Mouse (Mus musculus): Measurements from ENCODE around the gene Unc79. TPM values are rescaled to one million over a fixed set of nuclear protein-coding genes. Genes with fewer than 3 reads are reported as not detected.

Gene Unc79
- 4.8 and 4.9 TPM in 2 replicates for polyA plus RNA-seq (2016; fragmentation: Nextera tagmentation; extraction: Ambion mirVana)

- H3K4me3 ChIP-seq, result peak within 1 kb of the TSS; percentile 69
- no peaks in the 10 kb centered on the region for H3K36me3 ChIP-seq
- under 1% methylated on average over 48 of the region's 48 CpGs for WGBS
- peak; percentile 78 for ATAC-seq (ENCODE audit: low FRiP score, low read depth)
- peaks cover 13% of the 10 kb centered on the region for H3K4me1 ChIP-seq
- H3K9me3 ChIP-seq, result no peaks in the 10 kb centered on the region
- peak within 1 kb of the TSS; percentile 80 for H3K4me2 ChIP-seq (replicated peaks)
- peak within 1 kb of the TSS; percentile 97 for H3K27ac ChIP-seq (replicated peaks)
- peak within 1 kb of the TSS; percentile 74 for H3K9ac ChIP-seq (replicated peaks)
- peaks cover 13% of the 10 kb centered on the region for H3K27me3 ChIP-seq
These were observed at the start of gene Unc79 for GRCm38 (mm10) chr12:102948778-102949394. Unc79 (plus strand) TSS chr12:102948859.

DNA sequence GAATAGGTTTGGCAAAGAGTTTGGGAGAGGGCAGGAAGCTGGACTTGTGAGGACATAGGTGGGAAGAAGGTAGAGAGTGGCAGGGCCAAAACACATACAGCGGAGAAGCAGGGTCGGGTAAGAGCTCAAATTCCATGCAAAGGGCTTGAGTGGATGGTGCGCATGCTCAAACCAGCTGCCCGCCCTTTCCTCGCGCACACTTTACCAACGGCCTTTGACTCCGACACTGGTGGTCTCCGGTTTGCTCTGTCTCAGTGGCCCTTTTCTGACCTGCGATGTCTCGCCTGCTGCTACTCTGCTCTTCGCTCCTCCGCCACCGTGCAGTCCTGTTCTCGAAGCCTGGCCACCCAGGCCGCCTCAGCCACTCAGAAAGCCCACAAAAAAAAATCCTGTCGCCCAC, 49.6 kb upstream of the Unc79 start, which contains the start of gene Cox8c:
Cox8c (plus strand) TSS at position 226 of the 400 bp plus-strand sequence.
- Histone ChIP-seq H3K4me3 (no peak within 1 kb of the TSS), H3K9ac (replicated peaks) (no peak within 1 kb of the TSS), H3K4me1 (no peaks in the 10 kb centered on the region), H3K9me3 (0 out of 2 replicates have a peak, but pooled peaks cover 4% of the 10 kb centered on the region), H3K36me3 (no peaks in the 10 kb centered on the region), H3K4me2 (replicated peaks) (no peak within 1 kb of the TSS), H3K27me3 (no peaks in the 10 kb centered on the region), H3K27ac (replicated peaks) (no peak within 1 kb of the TSS)
- no peak for ATAC-seq (ENCODE audit: low FRiP score, low read depth)
- whole genome bisulfite sequencing, result 94% methylated on average over 17 of the region's 17 CpGs

DNA sequence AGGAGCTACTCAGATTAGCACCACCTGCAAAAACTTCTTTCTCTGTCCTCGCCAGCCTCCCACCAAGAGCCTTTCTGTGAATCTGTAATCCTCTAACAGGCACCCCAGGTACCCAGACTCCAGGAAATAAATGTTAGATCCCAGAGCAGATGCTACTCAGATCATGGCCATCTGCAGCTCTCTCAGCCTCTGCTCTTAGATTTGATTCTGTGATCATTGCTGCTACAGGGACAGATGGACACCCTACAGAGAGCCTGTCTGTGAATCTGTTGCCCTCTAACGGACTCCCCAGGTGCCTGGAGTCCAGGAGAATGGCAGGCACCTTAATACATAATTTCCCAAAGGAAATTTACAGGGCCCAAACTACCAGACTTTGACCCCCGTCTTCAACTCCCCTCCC, 40.5 kb upstream of the Unc79 start:
- no peak overlapping the region for H3K4me2 ChIP-seq (replicated peaks)
- H3K36me3 ChIP-seq, result no peaks in the 10 kb centered on the region
- H3K27me3 ChIP-seq, result no peaks in the 10 kb centered on the region
- ATAC-seq (ENCODE audit: low FRiP score, low read depth), result no peak
- no peak overlapping the region for H3K27ac ChIP-seq (replicated peaks)
- H3K4me3 ChIP-seq, result no peak overlapping the region
- no peak overlapping the region for H3K9ac ChIP-seq (replicated peaks)
- H3K4me1 ChIP-seq, result no peaks in the 10 kb centered on the region
- 32% methylated on average over 3 of the region's 3 CpGs for WGBS
- no peaks in the 10 kb centered on the region for H3K9me3 ChIP-seq

- 90% methylated on average over 2 of the region's 2 CpGs for WGBS
- H3K9me3 ChIP-seq, result no peaks in the 10 kb centered on the region
These were observed 32.6 kb upstream of the Unc79 start for GRCm38 (mm10) chr12:102916073-102916472.

GRCm38 (mm10) chr12:102929764-102930163, 18.9 kb upstream of the Unc79 start:
- H3K36me3 ChIP-seq, result no peaks in the 10 kb centered on the region
- H3K4me3 ChIP-seq, result no peak overlapping the region
- H3K27ac ChIP-seq (replicated peaks), result no peak overlapping the region
- no peak overlapping the region for H3K4me2 ChIP-seq (replicated peaks)
- H3K27me3 ChIP-seq, result no peaks in the 10 kb centered on the region
- 80% methylated on average over 4 of the region's 4 CpGs for WGBS
- H3K9ac ChIP-seq (replicated peaks), result no peak overlapping the region
- ATAC-seq (ENCODE audit: low FRiP score, low read depth), result no peak
- no peaks in the 10 kb centered on the region for H3K4me1 ChIP-seq
- no peaks in the 10 kb centered on the region for H3K9me3 ChIP-seq

More at GRCm38 (mm10) chr12:102916073-102916472, 32.6 kb upstream of the Unc79 start:
- H3K27me3 ChIP-seq, result no peaks in the 10 kb centered on the region
- no peak overlapping the region for H3K9ac ChIP-seq (replicated peaks)
- no peak overlapping the region for H3K27ac ChIP-seq (replicated peaks)
- no peak for ATAC-seq (ENCODE audit: low FRiP score, low read depth)
- H3K36me3 ChIP-seq, result no peaks in the 10 kb centered on the region
- H3K4me1 ChIP-seq, result no peaks in the 10 kb centered on the region
- H3K4me2 ChIP-seq (replicated peaks), result no peak overlapping the region
- no peak overlapping the region for H3K4me3 ChIP-seq

DNA sequence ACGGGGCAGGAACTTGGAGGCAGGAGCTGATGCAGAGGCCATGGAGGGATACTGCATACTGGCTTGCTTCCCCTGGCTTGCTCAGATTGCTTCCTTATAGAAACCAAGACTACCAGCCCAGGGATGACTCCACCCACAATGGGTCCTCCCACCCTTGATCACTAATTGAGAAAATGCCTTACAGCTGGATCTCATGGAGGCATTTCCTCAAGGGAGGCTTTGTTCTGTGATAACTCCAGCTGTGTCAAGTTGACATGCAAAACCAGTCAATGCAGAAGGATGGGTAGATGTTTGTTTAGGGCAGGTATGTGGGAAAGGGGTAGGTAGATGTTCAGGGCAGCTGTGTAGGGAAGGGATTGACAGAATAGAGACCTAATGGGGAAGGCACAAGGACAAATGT, 18.3 kb upstream of the Unc79 start:
- no peak overlapping the region for H3K27ac ChIP-seq (replicated peaks)
- ATAC-seq (ENCODE audit: low FRiP score, low read depth), result no peak
- no peaks in the 10 kb centered on the region for H3K4me1 ChIP-seq
- 73% methylated on average over 1 of the region's 1 CpGs for WGBS
- no peak overlapping the region for H3K4me3 ChIP-seq
- H3K27me3 ChIP-seq, result no peaks in the 10 kb centered on the region
- H3K9ac ChIP-seq (replicated peaks), result no peak overlapping the region
- no peaks in the 10 kb centered on the region for H3K9me3 ChIP-seq
- H3K4me2 ChIP-seq (replicated peaks), result no peak overlapping the region
- H3K36me3 ChIP-seq, result no peaks in the 10 kb centered on the region

- Histone ChIP-seq H3K9ac (replicated peaks) (no peak overlapping the region), H3K4me2 (replicated peaks) (no peak overlapping the region), H3K27ac (replicated peaks) (no peak overlapping the region), H3K4me3 (no peak overlapping the region), H3K4me1 (no peaks in the 10 kb centered on the region), H3K9me3 (no peaks in the 10 kb centered on the region), H3K36me3 (no peaks in the 10 kb centered on the region), H3K27me3 (no peaks in the 10 kb centered on the region)
- no peak for ATAC-seq (ENCODE audit: low FRiP score, low read depth)
- WGBS, result 90% methylated on average over 7 of the region's 7 CpGs
These were observed 17.9 kb upstream of the Unc79 start for GRCm38 (mm10) chr12:102930789-102931188.

DNA sequence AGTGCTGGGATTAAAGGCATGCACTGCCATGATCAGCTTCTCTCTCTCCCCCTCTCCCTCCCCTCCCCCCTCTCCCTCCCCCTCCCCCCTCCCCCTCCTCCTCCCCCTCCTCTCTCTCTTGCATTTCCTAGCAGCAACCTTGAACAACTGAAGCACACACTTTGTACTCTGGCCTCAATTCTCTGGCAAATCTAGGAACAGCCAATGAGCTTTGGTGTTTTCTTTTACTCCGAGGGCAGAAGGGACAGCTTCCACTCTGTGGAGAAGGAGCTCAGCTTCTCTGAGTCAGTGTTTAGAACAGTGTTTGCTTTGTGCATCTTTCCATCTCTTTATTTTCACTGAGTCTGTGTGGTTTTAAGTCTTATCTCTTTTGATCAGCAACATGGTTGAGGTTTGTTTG, 12.8 kb upstream of the Unc79 start:
- H3K9me3 ChIP-seq, result no peaks in the 10 kb centered on the region
- 40% methylated on average over 1 of the region's 1 CpGs for WGBS

DNA sequence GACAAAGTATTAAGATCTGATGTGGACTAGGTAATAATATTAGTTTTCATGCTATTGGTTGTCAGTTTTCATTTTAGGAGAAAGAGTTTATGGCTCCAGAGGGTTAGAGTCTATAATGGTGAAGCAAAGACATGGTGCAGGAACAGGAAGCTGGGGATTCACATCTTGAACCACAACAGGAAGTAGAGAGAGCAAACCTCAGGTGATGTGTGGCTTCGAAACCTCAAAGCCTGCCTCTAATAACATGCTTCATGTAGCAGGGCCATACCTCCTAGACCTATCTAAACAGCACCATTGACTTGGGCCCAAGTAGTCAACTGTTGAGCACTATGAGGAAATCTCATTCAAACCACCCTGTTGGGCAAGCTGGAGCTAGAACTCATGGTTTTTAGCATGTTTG, 3.1 kb upstream of the Unc79 start:
- H3K9ac ChIP-seq (replicated peaks), result no peak overlapping the region
- H3K27ac ChIP-seq (replicated peaks), result no peak overlapping the region
- no peaks in the 10 kb centered on the region for H3K36me3 ChIP-seq
- no peak overlapping the region for H3K4me2 ChIP-seq (replicated peaks)
- no peak for ATAC-seq (ENCODE audit: low FRiP score, low read depth)
- no peak overlapping the region for H3K4me3 ChIP-seq
- peaks cover 8% of the 10 kb centered on the region for H3K4me1 ChIP-seq
- H3K27me3 ChIP-seq, result peaks cover 13% of the 10 kb centered on the region
- H3K9me3 ChIP-seq, result 0 out of 2 replicates have a peak, but pooled peaks cover 2% of the 10 kb centered on the region
- WGBS, result 91% methylated on average over 1 of the region's 1 CpGs

More for the DNA sequence above, 12.8 kb upstream of the Unc79 start:
- Histone ChIP-seq H3K27me3 (no peaks in the 10 kb centered on the region), H3K4me2 (replicated peaks) (no peak overlapping the region), H3K36me3 (no peaks in the 10 kb centered on the region), H3K9ac (replicated peaks) (no peak overlapping the region), H3K4me1 (no peaks in the 10 kb centered on the region), H3K4me3 (no peak overlapping the region), H3K27ac (replicated peaks) (no peak overlapping the region)
- ATAC-seq (ENCODE audit: low FRiP score, low read depth), result no peak

DNA sequence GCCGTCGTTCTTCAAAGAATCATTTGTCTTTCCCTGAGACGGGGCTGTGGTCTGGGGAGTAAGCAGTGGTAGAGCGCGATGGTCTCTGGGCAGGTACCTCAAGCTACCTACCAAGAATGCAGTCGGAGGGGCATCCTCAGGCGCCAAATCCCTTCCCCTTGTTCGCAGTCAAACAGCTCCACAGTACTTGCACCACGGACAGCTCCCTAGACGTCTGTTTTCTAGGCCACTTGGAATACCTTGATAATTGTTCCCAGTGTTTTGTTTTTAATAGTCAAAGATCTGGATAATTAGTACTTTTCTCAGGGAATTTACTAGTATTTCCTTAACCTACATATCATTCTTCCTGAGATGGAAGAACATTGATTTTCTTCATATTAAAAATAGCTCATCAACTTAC, 833 bp upstream of the Unc79 start:
- Histone ChIP-seq H3K9me3 (no peaks in the 10 kb centered on the region), H3K36me3 (no peaks in the 10 kb centered on the region), H3K4me3 (peak overlapping the region; percentile 69; the same call in 1 of the 2 replicates), H3K4me2 (replicated peaks) (peak overlapping the region; percentile 80; the same call in 1 of the 2 replicates), H3K27me3 (peaks cover 13% of the 10 kb centered on the region), H3K27ac (replicated peaks) (no peak overlapping the region), H3K4me1 (peaks cover 13% of the 10 kb centered on the region), H3K9ac (replicated peaks) (no peak overlapping the region)
- WGBS, result 29% methylated on average over 10 of the region's 10 CpGs
- ATAC-seq (ENCODE audit: low FRiP score, low read depth), result no peak

DNA sequence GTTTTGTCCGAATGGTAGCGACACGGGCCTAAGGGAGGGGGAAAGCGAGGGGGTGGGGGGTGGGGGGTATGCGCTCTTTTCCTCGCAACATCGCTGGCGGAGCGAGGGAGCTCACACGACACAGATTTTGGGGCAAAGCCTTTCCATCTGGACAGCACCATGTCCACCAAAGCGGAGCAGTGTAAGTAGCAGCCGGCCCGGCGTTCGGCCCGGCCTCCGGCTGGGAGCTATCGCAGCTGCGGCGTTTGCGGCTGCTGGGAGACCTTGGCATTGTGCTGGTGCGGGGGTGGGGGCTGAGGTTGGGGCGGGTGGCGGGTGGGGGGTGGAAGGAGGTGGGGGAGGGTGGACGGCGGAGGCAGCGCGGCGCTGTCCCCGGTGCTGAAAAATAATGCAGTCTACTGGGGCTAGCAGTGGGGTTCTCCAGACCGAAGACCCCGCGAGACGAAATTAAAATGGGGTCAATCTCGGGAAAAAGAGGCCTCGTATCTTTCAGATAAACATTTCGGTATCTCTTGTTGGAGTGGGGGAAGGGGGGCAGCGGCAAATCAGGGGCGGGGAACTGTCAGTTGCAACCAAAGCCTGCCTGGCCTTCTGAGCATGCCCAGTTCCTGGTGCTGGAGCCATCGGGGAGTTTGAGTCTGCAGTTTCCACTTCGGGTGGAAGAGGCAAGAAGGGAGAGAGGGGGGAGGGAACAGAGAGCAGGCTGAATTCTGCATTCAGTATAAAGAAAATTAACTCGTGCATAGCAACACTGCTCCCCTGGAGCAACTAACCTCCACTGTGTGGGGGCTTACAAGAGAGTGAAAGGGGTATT, 943 bp downstream of the Unc79 start:
- Histone ChIP-seq H3K9ac (replicated peaks) (peak overlapping the region; percentile 74), H3K27me3 (peaks cover 13% of the 10 kb centered on the region), H3K4me1 (peaks cover 13% of the 10 kb centered on the region), H3K27ac (replicated peaks) (peak overlapping the region; percentile 97), H3K4me3 (peak overlapping the region; percentile 69), H3K36me3 (no peaks in the 10 kb centered on the region), H3K9me3 (no peaks in the 10 kb centered on the region), H3K4me2 (replicated peaks) (peak overlapping the region; percentile 80)
- WGBS, result under 1% methylated on average over 42 of the region's 42 CpGs
- peak; percentile 89 for ATAC-seq (ENCODE audit: low FRiP score, low read depth)

GRCm38 (mm10) chr12:102960051-102960775, 11.6 kb downstream of the Unc79 start:
- Histone ChIP-seq H3K4me3 (no peak overlapping the region), H3K9ac (replicated peaks) (no peak overlapping the region), H3K4me1 (peaks cover 6% of the 10 kb centered on the region; the same call in 1 of the 2 replicates), H3K27ac (replicated peaks) (no peak overlapping the region), H3K9me3 (no peaks in the 10 kb centered on the region), H3K4me2 (replicated peaks) (no peak overlapping the region), H3K36me3 (no peaks in the 10 kb centered on the region), H3K27me3 (no peaks in the 10 kb centered on the region)
- no peak for ATAC-seq (ENCODE audit: low FRiP score, low read depth)
- 93% methylated on average over 7 of the region's 7 CpGs for WGBS
